Mouse (Mus musculus) kidney, adult 2 months (tissue): Measurements from ENCODE around the gene Vmn1r65. TPM values are rescaled to one million over a fixed set of nuclear protein-coding genes. Genes with fewer than 3 reads are reported as not detected.
A peak's percentile ranks its signal among the peaks of the same experiment; 100 is the strongest.
"Not testable (repeated sequence)": the region's sequence is repeated elsewhere in the genome, so short reads cannot be mapped to it uniquely, and the experiment has no call there.

Source experiments
- DNase-seq: peaks from one replicate; pipeline ENCODE4 v3.0.0; 2021
- H3K27ac ChIP-seq: fragments of 200-500 bp; 2 replicates; pipeline ENCODE4 v1.5.1; 2012; ENCODE audit warnings: low read depth, low read length, control low read depth, inconsistent platforms; ENCODE audit not compliant: insufficient read depth
- H3K27me3 ChIP-seq: fragments of 200-500 bp; replicated peaks from 2 replicates; pipeline ENCODE4 v1.6.1; 2012; ENCODE audit warnings: mild to moderate bottlenecking, moderate library complexity, low read length, inconsistent platforms; ENCODE audit not compliant: control insufficient read depth, insufficient read depth
- H3K36me3 ChIP-seq: fragments of 200-500 bp; 2 replicates; pipeline ENCODE4 v1.6.1; 2012; ENCODE audit warnings: mild to moderate bottlenecking, moderate library complexity, low read length, inconsistent platforms; ENCODE audit not compliant: control insufficient read depth, insufficient read depth
- H3K4me1 ChIP-seq: fragments of 200-500 bp; 2 replicates; pipeline ENCODE4 v1.6.1; 2011; ENCODE audit warnings: low read length; ENCODE audit not compliant: control insufficient read depth, insufficient read depth
- H3K4me3 ChIP-seq: fragments of 200-500 bp; 2 replicates; pipeline ENCODE4 v1.5.1; 2011; ENCODE audit warnings: mild to moderate bottlenecking, low read depth, low read length, control low read depth; ENCODE audit not compliant: insufficient read depth
- CTCF ChIP-seq: fragments of 200-500 bp; conservative IDR thresholded peaks from 2 replicates; pipeline ENCODE4 v1.5.1; 2011; ENCODE audit warnings: low read depth, mild to moderate bottlenecking, control low read depth, low read length, moderate library complexity, mixed read lengths; ENCODE audit not compliant: insufficient read depth, insufficient read length
- POLR2A ChIP-seq: fragments of 200-500 bp; IDR thresholded peaks from one replicate; pipeline ENCODE4 v1.6.1; 2011; ENCODE audit warnings: low read depth, low read length, control low read depth
- WGBS: fragments of 180-500 bp; shearing (Covaris S2); methylation state at CpG from one replicate; pipeline ENCODE4 v1.1.7; 2018; 5-methylcytosine and 5-hydroxymethylcytosine counted together
- polyA plus RNA-seq: library from polyadenylated mRNA; depleted of rRNA; stranded (reverse); fragments of >200 nt; gene quantifications from 2 replicates; pipeline ENCODE4 v1.2.3, GENCODE M21; 2012; rRNA removed

Vmn1r65 gene
- polyA plus RNA-seq, result not detected in 2 replicates

- WGBS, result 89% methylated on average over 1 of the region's 1 CpGs
These were observed at the start of gene Vmn1r65 for GRCm38 (mm10) chr7:6010910-6011309. Gene Vmn1r65 (minus strand): TSS chr7:6011010.

DNA sequence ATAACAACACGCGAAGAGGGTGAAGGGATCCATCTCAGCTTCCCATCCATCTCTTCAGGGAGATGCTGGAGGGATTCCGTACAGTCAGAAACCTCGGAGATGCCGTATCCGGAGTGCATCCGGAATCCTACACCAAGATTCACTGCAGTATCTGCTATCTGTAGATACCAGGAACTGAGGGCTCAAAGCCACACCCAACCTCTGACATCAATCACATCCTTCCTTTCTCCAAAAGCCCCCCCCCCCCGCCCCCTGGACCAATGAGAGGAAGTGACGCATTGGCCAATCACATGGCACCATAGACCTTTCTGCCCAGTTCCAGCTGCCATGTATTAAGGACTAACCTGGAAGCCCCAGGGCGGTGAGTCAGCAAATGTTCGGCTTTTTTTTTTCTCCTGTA, 34.1 kb upstream of the Vmn1r65 start, which contains the start of gene Nlrp4c:
Gene Nlrp4c (plus strand): TSS at position 301 of the 400 bp plus-strand sequence.
- TF ChIP-seq CTCF (no peak), POLR2A (no peak)
- no peaks in the 10 kb centered on the region for H3K27me3 ChIP-seq
- 84% methylated on average over 11 of the region's 11 CpGs for WGBS
- no peak within 1 kb of the TSS for H3K4me3 ChIP-seq
- no peak within 1 kb of the TSS for H3K27ac ChIP-seq
- no peaks in the 10 kb centered on the region for H3K36me3 ChIP-seq
- DNase-seq, result no peak
- H3K4me1 ChIP-seq, result no peaks in the 10 kb centered on the region

More at GRCm38 (mm10) chr7:6010910-6011309, at the start of gene Vmn1r65:
- H3K4me3 ChIP-seq, result no peak within 1 kb of the TSS
- no peaks in the 10 kb centered on the region for H3K36me3 ChIP-seq
- TF ChIP-seq CTCF (no peak), POLR2A (no peak)
- DNase-seq, result no peak
- H3K27ac ChIP-seq, result no peak within 1 kb of the TSS
- H3K4me1 ChIP-seq, result no peaks in the 10 kb centered on the region
- no peaks in the 10 kb centered on the region; the same call in 1 of the 2 replicates for H3K27me3 ChIP-seq

- H3K4me3 ChIP-seq, H3K27me3 ChIP-seq, H3K4me1 ChIP-seq, H3K36me3 ChIP-seq: not testable (repeated sequence)
- 72% methylated on average over 4 of the region's 4 CpGs for WGBS
- DNase-seq, result peak; percentile 53
- peak overlapping the region; percentile 35 for H3K27ac ChIP-seq
These were observed 28.4 kb downstream of the Vmn1r65 start for GRCm38 (mm10) chr7:5982426-5982825.

DNA sequence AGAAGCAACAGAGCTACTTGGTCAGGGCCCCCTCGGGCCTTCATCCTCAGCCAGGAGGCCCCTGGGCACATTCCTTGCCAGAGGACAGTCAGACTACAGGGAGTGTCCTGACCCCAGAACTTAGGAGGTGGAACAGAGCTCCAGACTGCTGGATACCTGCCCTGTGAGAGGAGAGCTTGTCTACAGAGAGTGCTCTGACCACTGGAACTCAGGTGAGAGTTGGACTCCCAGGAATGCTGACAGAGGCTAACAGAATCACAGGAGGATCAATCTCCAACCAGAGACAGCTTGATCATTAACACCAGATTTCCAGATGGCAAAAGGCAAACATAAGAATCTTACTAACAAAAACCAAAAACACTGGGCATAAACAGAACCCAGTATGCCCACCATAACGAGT, 38.3 kb downstream of the Vmn1r65 start:
- not testable (repeated sequence) for H3K4me3 ChIP-seq, H3K4me1 ChIP-seq, H3K27me3 ChIP-seq, H3K36me3 ChIP-seq
- 61% methylated on average over 2 of the region's 2 CpGs for WGBS
- DNase-seq, result peak; percentile 75
- H3K27ac ChIP-seq, result 0 out of 2 replicates have a peak overlapping the region, but pooled peaks have one; percentile 30

Other genes starting within 250 kb of the Vmn1r65 start
- not detected in 2 replicates for gene Vmn1r63, start 205.6 kb downstream of the Vmn1r65 start, polyA plus RNA-seq
- not detected in 2 replicates for gene Vmn1r64, start 126.5 kb downstream of the Vmn1r65 start, polyA plus RNA-seq
- not detected in 2 replicates for gene Nlrp4c, start 34.2 kb upstream of the Vmn1r65 start, polyA plus RNA-seq
- gene Zfp787, start 145.0 kb upstream of the Vmn1r65 start, polyA plus RNA-seq, result 54.2 and 66.1 TPM in 2 replicates
- gene Zfp444, start 161.2 kb upstream of the Vmn1r65 start, polyA plus RNA-seq, result 47.1 and 65.2 TPM in 2 replicates
- not detected in 2 replicates for gene Galp, start 186.1 kb upstream of the Vmn1r65 start, polyA plus RNA-seq
- not detected in 2 replicates for gene Zscan5b, start 211.3 kb upstream of the Vmn1r65 start, polyA plus RNA-seq
- gene Epp13, start 241.7 kb upstream of the Vmn1r65 start, polyA plus RNA-seq, result not detected in 2 replicates